16 mouse cellular contexts compared by ENCODE assay signal in genomic region chr1:56076757-56077156, GRCm38 (mm10).
"Had no signal": no experiment of that assay in that cellular context is flagged by ENCODE, and none has a peak within 500 bp of the region (broad histone marks: within the 10 kb centered on the region; RNA-seq: fewer than 3 reads in every experiment).

No protein-coding gene starts in this region.

- H3K27ac ChIP-seq: neural tube, embryonic 13.5 days; neural tube, embryonic 15.5 days; stomach, embryonic 15.5 days; stomach, postnatal 0 days had no signal

- H3K36me3 ChIP-seq: neural tube, embryonic 13.5 days; neural tube, embryonic 15.5 days; stomach, embryonic 15.5 days had no signal

- H3K4me3 ChIP-seq: neural tube, embryonic 13.5 days; neural tube, embryonic 15.5 days; stomach, embryonic 15.5 days had no signal

- H3K27me3 ChIP-seq: neural tube, embryonic 13.5 days; neural tube, embryonic 15.5 days; stomach, embryonic 15.5 days had no signal

- DNase-seq: retina, postnatal 1 day; right cerebral cortex, adult 18-20 months; right cerebral cortex, postnatal 14 days; right cerebral cortex, postnatal 25 days; right cerebral cortex, postnatal 4 days; spleen, adult 18-20 months; thymus, adult 18-20 months; thymus, adult 2 months; thymus, postnatal 14 days; thymus, postnatal 25 days; thymus, postnatal 36 days; thymus, postnatal 4 days had no signal

- H3K9ac ChIP-seq: neural tube, embryonic 13.5 days; neural tube, embryonic 15.5 days; stomach, embryonic 15.5 days had no signal

- H3K9me3 ChIP-seq: neural tube, embryonic 13.5 days; neural tube, embryonic 15.5 days; stomach, embryonic 15.5 days had no signal

- H3K4me2 ChIP-seq: neural tube, embryonic 13.5 days; neural tube, embryonic 15.5 days; stomach, embryonic 15.5 days had no signal

- H3K4me1 ChIP-seq: neural tube, embryonic 13.5 days; neural tube, embryonic 15.5 days; stomach, embryonic 15.5 days had no signal
